Mouse (Mus musculus): ENCODE measurements at regions not wholly inside any gene's neighbourhood (a gene's known extent, or its start where the extent isn't known, plus 50 kb on each side); places are given as distances from the start of the nearest gene placed in this dataset.

- TF ChIP-seq CTCF (IDR thresholded peaks at IDR 0.05; ENCODE audit: low read depth), result no peak
- TF ChIP-seq EP300 (optimal IDR thresholded peaks at IDR 0.05), result no peak
These were observed 84.5 kb downstream of the Fam43a start for GRCm38 (mm10) chr16:30683986-30684385.

All from stomach, postnatal 0 days (tissue).